Mouse (Mus musculus) CD4-positive, CD25-positive, alpha-beta regulatory T cell, adult 9 weeks (primary cell): ENCODE measurements around the gene Prkag2. TPM values are rescaled to one million over a fixed set of nuclear protein-coding genes. Genes with fewer than 3 reads are reported as not detected.

Source experiments
- polyA plus RNA-seq: library from polyadenylated mRNA; unstranded; fragments of 100-300 nt; shearing (Covaris generic); gene quantifications from one replicate; pipeline ENCODE4 v1.2.1, GENCODE M21; 2017

Prkag2 gene
- 40.8 TPM for polyA plus RNA-seq

GRCm38 (mm10) chr5:25100516-25101125 lies at the start of gene Prkag2:
Gene Prkag2 (minus strand): TSS chr5:25100642.

DNA sequence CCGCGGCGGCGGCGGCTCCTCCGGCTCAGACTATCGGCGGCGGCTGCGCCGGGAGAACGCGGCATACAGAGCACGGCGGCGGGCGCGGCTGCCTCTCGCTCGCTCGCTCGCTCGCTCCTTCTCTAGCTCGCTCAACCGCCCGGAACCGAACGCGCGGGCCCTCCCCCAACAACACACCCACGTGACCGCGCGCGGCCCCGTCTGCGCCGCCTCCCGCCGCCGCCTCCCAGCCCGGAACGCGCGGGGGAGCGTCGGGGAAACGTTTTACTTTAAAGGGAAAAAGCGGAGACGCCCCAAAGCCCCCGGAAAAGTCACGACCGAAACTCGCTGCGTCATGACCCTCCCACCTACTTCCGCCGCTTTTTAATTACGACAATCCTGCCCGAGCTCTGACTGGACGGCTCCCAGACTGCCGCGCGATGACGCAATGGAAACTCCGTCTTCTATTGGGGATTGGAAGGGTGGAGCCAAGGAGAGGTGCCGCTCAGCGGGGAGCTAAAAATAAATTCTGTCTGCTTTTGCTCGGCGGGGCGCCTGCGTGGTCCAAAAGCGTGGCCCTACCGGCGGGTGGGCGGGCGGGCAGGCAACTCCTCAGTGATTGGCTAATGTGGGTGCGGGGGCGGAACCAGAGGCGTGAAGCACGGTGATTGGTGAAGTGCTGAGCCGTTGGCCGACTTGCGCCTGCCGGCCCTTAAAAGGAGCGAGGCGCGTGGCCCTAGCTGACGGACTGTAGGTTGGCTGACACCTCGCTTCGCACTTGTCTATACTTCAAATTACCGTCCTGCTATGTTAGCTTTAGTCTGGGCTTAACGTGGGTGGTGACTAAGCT lies 258.0 kb downstream of the Prkag2 start, which contains the start of gene Rheb:
TSS of gene Rheb (minus strand) at position 351 of the 829 bp plus-strand sequence.

Other genes with a start within 250 kb of the Prkag2 start
- not detected for gene Galntl5, start 80.8 kb upstream of the Prkag2 start, polyA plus RNA-seq
- 5.8 TPM for gene Galnt11, start 121.3 kb upstream of the Prkag2 start, polyA plus RNA-seq
- not detected for gene E130116L18Rik, start 122.5 kb upstream of the Prkag2 start, polyA plus RNA-seq